Mouse (Mus musculus) ovary, adult 18-20 months (tissue): ENCODE measurements around the gene Prr36.

ENCODE experiments used
- DNase-seq: peaks from one replicate; pipeline ENCODE4 v3.0.0; 2022; ENCODE audit warnings: low spot score, mixed read lengths

Prr36 gene

DNA sequence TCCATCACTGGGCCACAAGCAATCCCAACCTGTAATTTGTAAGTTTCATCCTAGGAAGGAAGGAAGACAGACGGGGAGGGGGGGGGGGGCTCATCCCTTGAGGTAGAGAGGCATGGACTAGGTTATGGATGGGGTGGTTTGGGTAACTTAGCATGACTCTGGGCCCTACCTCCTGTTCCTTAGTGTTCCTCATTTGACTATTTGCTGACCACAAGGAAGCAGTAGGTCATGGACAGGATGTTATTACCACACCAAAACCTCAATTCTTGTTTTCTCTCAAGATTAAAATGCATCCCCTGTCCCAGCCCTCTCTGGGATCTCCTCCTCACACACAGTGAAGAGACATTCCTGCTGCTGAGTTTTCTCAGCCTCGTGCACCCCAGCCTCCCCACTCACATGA, 15.9 kb downstream of the Prr36 start:
- no peak for DNase-seq

DNA sequence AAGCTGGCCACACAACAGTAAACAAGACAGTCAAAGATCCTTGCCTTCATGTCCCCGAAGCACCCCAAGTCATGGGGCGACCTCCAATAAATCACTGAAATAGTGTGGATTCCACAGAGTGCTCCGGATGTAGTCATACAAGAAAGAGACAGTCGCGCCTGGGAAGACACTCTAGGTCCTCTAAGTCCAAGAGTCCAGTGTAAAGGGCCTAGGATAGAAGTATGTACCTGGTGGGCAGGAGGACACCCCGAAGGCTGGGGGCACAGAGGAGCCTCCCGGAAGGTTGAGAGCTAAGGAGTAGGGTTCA, 23.7 kb downstream of the Prr36 start:
- no peak for DNase-seq

GRCm38 (mm10) chr8:4192807-4193587, 24.3 kb downstream of the Prr36 start:
- DNase-seq, result peak; percentile 63

DNA sequence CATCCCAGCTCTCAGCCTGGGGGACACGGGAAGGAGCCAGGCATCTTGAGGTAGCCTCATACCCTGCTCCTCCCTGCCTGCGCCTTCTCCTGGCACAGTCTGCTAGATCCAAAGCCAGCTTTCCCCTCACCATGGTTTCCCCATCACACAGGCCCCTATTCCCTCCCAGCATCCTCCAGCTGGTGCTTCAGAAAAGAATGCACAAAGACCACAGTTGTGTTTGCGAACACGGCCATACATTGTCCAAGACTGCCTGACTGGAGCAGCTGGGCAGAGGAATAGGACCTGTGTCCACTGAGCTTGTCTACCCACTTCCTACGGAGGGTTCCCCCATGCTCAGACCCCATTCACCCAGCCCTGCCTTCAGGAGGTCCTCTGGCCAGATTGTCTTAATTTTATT, 25.0 kb downstream of the Prr36 start:
- DNase-seq, result no peak

DNA sequence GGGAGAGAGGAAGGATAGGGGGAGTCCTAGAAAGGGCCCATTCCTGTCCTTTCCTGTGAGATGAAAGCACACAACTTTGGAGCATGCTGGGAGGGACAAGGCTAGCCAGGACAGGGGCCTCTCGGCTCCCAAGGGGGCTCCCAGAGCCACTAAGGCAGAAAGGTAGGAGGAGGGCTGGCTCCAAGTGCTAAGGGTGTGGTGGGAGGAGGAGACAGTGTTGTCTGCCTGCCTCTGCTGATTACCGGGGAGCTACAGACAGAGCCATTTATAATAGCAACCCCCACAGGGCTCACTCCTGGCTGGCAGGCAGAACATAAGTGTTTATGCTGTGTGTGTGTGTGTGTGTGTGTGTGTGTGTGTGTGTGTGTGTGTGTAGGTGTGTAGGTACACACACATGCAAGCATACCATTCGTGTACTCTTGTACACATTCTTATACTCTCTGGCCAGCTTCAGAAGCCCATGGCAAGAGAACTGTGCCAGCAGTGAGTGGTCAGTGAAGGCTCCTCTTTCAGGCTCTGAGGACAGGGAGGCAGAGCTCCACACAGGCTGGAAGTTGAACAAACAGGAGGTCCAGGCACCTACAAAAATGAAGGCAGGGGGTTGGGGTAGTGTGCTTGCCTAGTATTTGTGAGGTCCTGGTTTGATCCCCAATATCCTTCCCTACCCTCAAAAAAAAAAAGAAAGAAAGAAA, 28.1 kb downstream of the Prr36 start:
- DNase-seq, result no peak

DNA sequence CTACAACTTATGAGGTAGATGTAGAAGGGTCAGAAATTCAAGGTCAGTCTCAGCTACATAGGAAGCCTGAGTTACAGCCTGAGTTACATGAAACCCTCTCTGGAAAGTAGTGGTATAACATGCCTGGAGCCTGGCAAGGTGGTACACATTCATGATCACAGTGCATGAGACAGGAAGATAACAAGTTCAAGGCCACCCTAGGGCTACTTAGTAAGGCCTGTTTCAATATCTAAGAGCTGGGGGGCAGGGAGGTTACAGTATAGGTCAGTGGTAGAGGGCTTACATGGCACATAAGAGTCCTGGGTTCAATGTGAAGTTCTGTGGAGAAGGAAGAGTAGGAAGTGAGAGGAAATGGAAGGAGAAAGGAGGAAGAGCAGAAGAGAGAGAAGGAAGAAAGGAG, 28.7 kb downstream of the Prr36 start:
- no peak for DNase-seq

DNA sequence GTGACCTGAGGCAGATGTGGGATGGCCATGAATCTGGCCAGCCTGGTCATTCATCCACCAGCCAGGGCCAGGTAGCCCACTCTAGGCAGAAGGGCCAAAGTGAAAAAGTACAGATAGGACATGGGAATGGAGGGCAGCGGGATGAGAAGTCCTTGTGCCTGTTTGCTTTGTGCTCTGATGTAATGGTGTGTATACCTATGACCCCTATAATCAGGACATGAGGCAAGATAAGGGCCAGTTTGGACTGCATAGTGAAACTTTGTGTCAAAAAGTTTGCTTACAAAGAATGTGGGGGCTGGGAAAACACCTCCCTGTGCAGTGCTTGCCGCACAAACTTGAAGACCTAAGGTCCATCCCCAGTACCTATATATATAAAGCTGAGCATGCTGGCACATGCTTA, 31.1 kb downstream of the Prr36 start:
- no peak for DNase-seq

DNA sequence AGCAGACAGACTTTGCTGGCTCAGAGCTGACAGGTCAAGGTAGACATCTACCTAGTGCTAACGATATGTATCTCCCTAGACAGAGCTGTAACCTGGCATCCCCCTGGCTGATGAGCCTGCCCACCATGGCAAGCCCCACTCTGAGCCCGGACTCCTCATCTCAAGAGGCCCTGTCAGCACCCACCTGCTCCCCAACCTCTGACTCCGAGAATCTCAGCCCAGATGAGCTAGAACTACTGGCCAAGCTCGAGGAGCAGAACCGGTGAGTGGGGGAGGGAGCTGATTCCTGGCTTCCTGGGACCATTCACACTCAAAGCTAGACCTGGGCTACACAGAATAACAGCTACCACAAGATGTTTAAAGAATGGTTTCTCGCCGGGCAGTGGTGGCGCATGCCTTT, 33.9 kb downstream of the Prr36 start:
- no peak for DNase-seq

DNA sequence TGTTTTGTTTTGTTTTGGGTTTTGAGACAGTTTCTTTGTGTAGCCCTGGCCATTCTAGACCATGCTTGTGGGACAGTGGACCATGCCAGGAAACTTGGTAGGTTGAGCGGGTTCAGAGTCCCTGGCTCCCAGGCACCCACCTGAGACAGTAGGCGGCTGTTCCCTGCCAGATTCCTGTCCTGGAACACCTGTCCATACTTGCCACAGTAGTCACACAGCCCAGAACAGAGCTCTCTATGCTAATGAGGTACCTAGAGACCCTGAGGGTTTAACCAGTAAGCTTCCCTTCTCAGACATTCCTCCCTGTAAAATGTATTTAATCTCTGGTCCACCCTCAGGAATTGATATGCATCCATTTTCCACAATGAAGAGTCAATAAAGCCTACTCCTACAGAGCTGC, 43.2 kb downstream of the Prr36 start:
- no peak for DNase-seq

GRCm38 (mm10) chr8:4172486-4172885, 44.8 kb downstream of the Prr36 start:
- DNase-seq, result no peak

- no peak for DNase-seq
These were observed 49.3 kb downstream of the Prr36 start for GRCm38 (mm10) chr8:4167918-4168317.

- DNase-seq, result no peak
These were observed 50.3 kb downstream of the Prr36 start for GRCm38 (mm10) chr8:4166881-4167525.

GRCm38 (mm10) chr8:4165852-4166751, 51.2 kb downstream of the Prr36 start, which contains the start of gene Evi5l:
Evi5l (plus strand) TSS chr8:4166567.
- DNase-seq, result peak; percentile 99

- DNase-seq, result no peak
These were observed 51.9 kb downstream of the Prr36 start for GRCm38 (mm10) chr8:4165176-4165851.

DNA sequence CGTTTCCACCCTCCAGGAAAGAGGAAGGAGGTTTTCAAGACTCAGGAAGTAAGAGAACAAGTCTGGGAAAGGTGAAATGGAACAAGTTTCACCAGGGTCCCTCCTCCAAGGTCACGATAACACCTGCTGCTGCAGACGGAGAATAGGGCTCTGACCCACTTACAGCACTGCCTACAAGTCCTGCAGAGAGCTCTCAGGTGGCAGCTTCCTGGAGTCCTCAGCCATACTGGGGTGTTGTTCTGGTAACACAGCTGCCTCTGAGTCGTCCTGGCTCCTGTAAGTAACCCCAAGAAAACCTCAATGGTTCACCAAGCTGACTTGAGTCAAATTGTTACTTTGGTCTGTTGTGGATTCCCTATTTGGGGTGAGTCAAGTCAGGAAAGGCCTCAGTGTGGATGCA, 54.5 kb downstream of the Prr36 start:
- no peak for DNase-seq
